Mouse (Mus musculus): ENCODE measurements around the gene Tmem110.

Gene Tmem110

DNA sequence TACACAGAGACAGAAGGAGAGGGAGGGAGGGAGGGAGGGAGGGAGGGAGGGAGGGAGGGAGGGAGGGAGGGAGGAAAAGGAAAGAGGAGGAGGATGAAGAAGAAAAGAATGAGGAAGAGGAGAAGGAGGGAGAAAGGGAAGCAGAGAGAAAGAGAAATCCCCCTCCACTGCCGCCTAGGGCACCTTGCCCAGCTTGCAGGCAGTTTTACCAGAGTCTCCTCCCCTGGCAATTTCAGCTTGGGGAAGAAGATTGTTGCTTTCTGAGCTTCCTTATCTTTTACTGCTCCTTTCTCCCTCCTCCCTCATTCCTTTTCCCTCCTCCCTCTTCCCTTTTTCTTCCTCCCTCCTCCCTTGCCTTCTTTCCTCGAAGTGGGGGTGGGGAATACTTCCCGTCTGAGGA, 77.6 kb downstream of the Tmem110 start:
- no peak for DNase-seq (ENCODE audit: low spot score)

DNA sequence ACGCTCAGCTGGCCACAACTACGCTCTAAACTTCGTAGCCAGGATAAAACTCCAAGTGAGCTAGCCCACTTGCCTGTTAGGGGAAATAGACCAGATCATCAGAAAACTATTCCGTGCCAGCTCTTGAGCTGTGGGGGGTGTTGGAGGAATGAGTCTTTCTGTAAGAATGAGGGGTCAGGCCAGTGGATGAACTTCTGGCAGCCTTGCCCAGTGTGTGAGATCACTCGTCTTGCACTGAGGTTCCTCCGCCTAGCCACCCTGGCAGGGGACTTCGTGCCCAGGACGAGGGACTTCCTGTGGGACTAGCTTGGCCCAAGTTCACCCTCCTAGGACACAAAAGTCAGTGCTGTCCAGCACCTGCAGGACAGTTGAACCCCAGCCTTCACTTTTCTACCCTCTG, 78.9 kb downstream of the Tmem110 start:
- no peak for DNase-seq (ENCODE audit: low spot score)

DNA sequence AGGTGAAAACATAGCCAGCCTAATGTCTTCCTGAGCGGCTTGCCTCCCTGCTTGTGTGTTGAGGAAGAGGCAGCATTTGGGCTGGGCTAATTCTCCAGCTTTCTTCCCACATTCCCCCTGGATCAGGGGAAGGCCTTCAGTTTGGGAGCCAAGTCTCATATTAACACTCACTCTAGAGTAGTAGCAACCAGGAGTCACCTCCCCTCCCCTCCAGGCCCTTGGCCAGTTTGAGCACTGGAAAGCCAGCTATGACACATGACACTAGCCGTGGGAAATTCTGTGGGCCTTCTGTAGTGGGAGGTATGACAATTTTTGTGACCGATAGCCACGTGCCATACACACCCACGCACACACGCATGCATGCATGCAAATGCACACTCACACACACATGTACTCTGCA, 80.6 kb downstream of the Tmem110 start:
- DNase-seq (ENCODE audit: low spot score): no peak

GRCm38 (mm10) chr14:30907814-30908265, 82.5 kb downstream of the Tmem110 start:
- DNase-seq (ENCODE audit: low spot score): no peak

DNA sequence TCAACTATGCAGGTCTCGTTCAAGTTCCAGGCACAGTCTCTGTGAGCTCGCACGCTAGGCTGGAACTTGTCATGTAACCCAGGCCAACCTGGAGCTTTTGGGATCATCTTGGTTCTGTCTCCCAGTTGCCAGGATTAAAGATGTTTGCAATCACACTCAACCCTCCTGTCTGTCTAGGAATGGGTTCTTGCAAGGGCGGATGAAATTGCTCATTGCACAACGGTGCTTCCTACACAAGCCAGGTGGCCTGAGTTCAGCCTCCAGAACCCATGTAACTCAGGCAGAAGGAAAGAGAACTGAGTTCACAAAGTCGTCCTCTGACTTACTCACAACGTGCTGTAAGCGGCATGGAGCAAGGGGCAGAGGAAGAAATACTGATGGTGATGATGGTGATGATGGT, 85.8 kb downstream of the Tmem110 start:
- no peak for DNase-seq (ENCODE audit: low spot score)

- no peak for DNase-seq (ENCODE audit: low spot score)
Observed at GRCm38 (mm10) chr14:30912641-30913040, 87.3 kb downstream of the Tmem110 start.

DNA sequence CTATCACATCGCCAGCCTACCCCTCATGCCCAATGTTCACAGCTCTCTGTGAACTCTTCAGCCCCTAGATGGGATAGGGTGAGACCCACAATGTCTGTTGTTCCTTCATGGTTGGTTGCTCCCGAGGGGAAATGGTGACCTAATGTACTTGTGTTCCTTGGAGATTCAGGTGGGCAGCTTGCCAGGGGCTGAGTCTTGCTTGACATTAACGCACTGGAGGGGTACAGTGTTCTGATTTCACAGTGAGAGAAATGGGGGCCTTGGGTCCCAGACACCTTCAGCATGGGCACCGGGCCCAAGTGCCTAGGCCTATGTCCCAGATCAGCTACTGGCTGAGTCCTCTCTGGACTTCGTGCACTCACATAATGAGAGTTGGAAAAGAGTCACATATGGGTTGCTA, 88.0 kb downstream of the Tmem110 start:
- no peak for DNase-seq (ENCODE audit: low spot score)

DNA sequence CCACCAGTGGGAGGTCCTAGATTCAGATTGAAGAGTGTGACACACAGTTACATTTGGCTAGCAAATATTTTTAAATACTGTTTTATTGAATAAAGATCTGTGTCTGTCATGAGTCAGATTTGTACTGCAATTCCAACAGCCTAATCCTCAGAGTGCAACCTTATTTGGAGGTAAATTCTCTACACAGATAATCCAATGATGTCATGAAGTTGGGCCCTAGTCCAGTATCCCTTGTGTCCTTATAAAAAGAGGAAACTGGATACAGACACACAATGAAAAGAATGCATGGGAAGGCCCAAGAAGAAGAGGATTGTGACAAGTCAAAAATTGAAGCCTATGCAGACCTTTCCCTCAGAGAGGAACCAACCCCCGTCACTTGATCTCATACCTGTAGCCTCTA, 91.1 kb downstream of the Tmem110 start:
- no peak for DNase-seq (ENCODE audit: low spot score)

DNA sequence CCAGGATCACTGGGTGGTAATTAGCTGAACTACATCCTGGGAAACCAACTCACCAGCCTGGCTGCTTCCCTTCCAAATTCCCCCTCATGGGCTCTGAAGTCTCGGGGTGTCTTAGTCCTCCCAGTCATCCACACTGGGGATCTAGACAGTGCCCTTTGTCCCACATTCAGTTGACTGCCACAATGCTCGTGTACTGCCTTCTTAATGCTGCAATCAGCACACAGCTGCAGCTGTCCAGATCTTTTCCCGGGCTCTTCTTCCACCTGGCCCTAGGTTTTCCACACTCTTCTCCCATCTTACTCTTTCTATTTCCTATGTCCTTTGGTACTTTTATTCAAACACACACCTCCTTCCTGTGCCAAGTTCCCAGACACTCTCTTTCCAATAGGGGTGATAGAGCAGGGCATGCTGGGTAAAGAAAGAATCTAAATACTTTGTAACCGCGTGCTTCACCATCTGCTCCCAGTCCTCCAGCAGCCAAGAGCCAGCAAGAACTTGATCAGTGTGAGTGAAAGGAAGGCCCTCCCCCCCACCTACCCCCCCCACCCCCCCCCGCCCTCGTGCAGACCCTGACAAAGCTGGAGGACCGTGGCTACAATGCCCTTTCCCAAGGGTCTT, 96.8 kb downstream of the Tmem110 start:
- DNase-seq (ENCODE audit: low spot score): no peak

GRCm38 (mm10) chr14:30923375-30924105, 98.2 kb downstream of the Tmem110 start, which contains the start of gene Itih3:
Itih3 (minus strand) TSS chr14:30923760.
- no peak for DNase-seq (ENCODE audit: low spot score)

- no peak for DNase-seq (ENCODE audit: low spot score)
Observed at GRCm38 (mm10) chr14:30925492-30925891, 100.1 kb downstream of the Tmem110 start.

Data from embryo, embryonic 10 days (tissue).